Mouse (Mus musculus): ENCODE measurements around the gene Gm45808.

DNA sequence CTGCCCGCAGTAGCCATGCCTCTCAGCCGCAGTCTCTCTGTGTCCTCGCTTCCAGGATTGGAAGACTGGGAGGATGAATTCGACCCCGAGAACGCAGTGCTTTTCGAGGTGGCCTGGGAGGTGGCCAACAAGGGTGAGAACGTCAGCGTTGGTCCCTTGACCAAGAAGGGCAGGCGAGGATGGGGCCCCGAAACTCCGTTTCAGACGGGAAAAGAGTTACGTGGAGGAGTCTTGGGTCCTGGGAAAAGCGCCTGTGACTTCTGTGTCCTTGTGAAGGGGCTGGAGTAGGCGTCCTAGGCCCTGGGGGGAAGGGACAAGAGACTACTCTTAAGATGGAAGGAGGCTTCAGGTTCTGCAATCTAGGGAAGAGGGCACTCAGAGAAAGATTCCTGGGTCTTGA, 51.6 kb downstream of the Gm45808 start:
- TF ChIP-seq CTCF (IDR thresholded peaks at IDR 0.05; ENCODE audit: low read depth) (no peak), EP300 (IDR thresholded peaks at IDR 0.05; ENCODE audit: low read depth) (no peak)

Measured in heart, postnatal 0 days (tissue).